Mouse (Mus musculus) lung, adult 2 months (tissue): ENCODE measurements around the gene Nhlrc4. TPM values are rescaled to one million over a fixed set of nuclear protein-coding genes. Genes with fewer than 3 reads are reported as not detected.

Experiments used
- DNase-seq: peaks from one replicate; pipeline ENCODE4 v3.0.0; 2022
- H3K4me1 ChIP-seq: fragments of 200-500 bp; 2 replicates; pipeline ENCODE4 v1.6.1; 2011; ENCODE audit warnings: low read length; ENCODE audit not compliant: control insufficient read depth, insufficient read depth
- H3K4me3 ChIP-seq: fragments of 200-500 bp; replicated peaks from 2 replicates; pipeline ENCODE3; 2011; ENCODE audit warnings: low read depth, mild to moderate bottlenecking, control low read depth, low read length; ENCODE audit errors: extremely low read depth
- CTCF ChIP-seq: fragments of 200-500 bp; IDR thresholded peaks from 2 replicates; pipeline ENCODE4 v1.5.1; 2011; ENCODE audit warnings: mild to moderate bottlenecking, low read length, control low read depth; ENCODE audit not compliant: insufficient read depth
- POLR2A ChIP-seq: fragments of 200-500 bp; IDR thresholded peaks from 2 replicates; pipeline ENCODE4 v1.6.1; 2011; ENCODE audit warnings: low read depth, mild to moderate bottlenecking, control low read depth, low read length, borderline replicate concordance; ENCODE audit errors: extremely low read depth
- WGBS: fragments of 180-500 bp; shearing (Covaris S2); methylation state at CpG from one replicate; pipeline ENCODE4 v1.1.7; 2018; 5-methylcytosine and 5-hydroxymethylcytosine counted together
- polyA plus RNA-seq: library from polyadenylated mRNA; depleted of rRNA; stranded (reverse); fragments of >200 nt; gene quantifications from 2 replicates; pipeline ENCODE4 v1.2.3, GENCODE M21; 2012; rRNA removed

The Nhlrc4 gene
- polyA plus RNA-seq, result 24.4 and 37.5 TPM in 2 replicates

DNA sequence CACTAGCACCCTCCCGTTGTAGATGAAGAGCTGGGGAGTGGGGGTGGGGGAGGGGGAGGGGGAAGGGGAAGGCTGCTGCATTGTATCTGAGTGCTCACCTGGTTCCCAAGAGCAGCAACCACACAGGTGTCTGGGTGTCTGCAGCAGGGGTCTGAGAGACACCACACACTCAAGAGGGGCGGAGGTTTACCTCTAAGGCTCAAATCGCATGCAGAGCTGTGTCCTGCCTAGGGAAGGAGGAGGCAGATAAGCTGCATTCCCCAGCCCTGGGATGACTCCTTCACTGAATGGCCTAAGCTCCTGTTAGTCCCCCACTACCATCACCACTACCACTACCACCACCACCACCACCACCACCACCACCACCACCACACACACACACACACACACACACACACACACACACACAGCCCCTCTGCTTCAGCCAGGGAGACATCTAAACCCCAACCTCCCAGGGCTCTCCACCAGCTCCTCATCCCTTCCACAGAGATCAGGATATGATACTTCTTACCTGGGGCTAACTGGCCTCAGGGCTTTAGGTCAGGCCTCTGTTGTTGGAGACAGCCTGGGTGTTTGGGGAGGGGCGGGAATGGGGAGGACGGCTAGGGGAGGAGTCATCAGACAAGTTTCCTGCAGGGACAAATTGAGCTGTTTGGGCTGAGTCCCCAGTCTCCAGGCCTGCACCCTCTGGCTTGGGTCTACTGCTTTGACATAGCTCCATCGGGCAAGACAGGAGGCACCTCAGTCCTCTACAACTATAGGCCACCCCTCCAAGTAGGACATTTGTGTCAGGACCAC lies at the start of gene Nhlrc4, which contains the start of gene Pigq:
Gene Nhlrc4, minus strand, starts transcription at position 596 of the 798 bp plus-strand sequence.
Gene Pigq, minus strand, starts transcription at position 571 of the 798 bp plus-strand sequence.
- TF ChIP-seq POLR2A, result no peak
- TF ChIP-seq CTCF, result no peak
- Histone ChIP-seq H3K4me1 (no peaks in the 10 kb centered on the region), H3K4me3 (no peak within 1 kb of the TSS)
- WGBS, result 37% methylated on average over 6 of the region's 6 CpGs
- no peak for DNase-seq

GRCm38 (mm10) chr17:25993489-25993888 lies 48.7 kb upstream of the Nhlrc4 start:
- Histone ChIP-seq H3K4me3 (no peak overlapping the region), H3K4me1 (no peaks in the 10 kb centered on the region)
- WGBS, result 85% methylated on average over 3 of the region's 3 CpGs
- TF ChIP-seq CTCF, result no peak
- TF ChIP-seq POLR2A, result no peak
- no peak for DNase-seq

GRCm38 (mm10) chr17:25992274-25992673 lies 47.5 kb upstream of the Nhlrc4 start:
- DNase-seq, result no peak
- Histone ChIP-seq H3K4me1 (no peaks in the 10 kb centered on the region), H3K4me3 (no peak overlapping the region)
- TF ChIP-seq POLR2A (no peak), CTCF (no peak)
- 94% methylated on average over 4 of the region's 4 CpGs for WGBS

GRCm38 (mm10) chr17:25990331-25990730 lies 45.6 kb upstream of the Nhlrc4 start:
- DNase-seq, result no peak
- TF ChIP-seq CTCF, result no peak
- TF ChIP-seq POLR2A, result no peak
- 80% methylated on average over 5 of the region's 5 CpGs for WGBS
- Histone ChIP-seq H3K4me3 (no peak overlapping the region), H3K4me1 (no peaks in the 10 kb centered on the region)

GRCm38 (mm10) chr17:25985306-25986294 lies 40.8 kb upstream of the Nhlrc4 start, which contains the start of gene Capn15:
Capn15 (minus strand) TSS chr17:25985796.
- H3K4me3 ChIP-seq, result peak within 1 kb of the TSS; percentile 71
- WGBS, result under 1% methylated on average over 91 of the region's 91 CpGs
- peaks cover 6% of the 10 kb centered on the region; the same call in 1 of the 2 replicates for H3K4me1 ChIP-seq
- peak; percentile 87 for DNase-seq
- TF ChIP-seq POLR2A (peak; percentile 50; the same call in 1 of the 2 replicates), CTCF (no peak)

DNA sequence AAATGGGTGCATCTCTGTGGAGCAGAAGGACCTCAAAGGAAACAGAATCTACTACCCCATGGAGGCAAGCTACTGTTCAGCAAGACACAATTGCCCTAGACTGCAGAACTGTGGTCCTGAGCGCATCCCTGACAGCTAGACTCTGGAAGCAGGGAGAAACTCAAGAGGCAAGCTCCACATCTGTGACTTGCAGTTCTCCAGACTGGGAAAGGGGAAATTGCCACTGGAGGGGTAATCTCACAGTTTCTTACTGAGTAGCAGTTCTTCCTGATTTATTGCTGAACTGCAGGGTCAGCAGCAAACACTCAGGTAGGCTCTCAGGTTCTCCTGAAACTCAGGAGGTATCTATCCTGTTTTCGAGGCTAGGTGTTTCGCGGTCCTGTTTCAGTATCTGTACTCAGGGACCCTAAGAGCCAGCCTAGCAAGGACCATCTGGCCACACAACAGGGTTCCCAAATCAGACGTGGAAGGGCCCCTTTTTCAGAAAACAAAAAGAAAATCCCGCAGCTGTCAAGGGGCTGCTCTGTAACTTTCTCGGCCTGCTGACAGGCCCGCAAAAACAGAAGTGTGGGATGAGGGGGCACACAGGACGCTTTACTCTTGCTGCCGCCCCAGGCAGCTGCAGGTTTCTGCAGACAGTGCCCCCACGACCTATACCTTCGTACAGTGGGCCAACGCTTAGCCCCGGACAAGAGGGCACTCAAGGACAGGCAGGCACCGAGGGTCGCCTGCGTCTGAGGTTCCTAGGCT lies 40.0 kb upstream of the Nhlrc4 start:
- peaks cover 10% of the 10 kb centered on the region for H3K4me1 ChIP-seq
- DNase-seq, result no peak
- 8% methylated on average over 17 of the region's 17 CpGs for WGBS
- TF ChIP-seq CTCF (no peak), POLR2A (no peak)
- H3K4me3 ChIP-seq, result peak overlapping the region; percentile 71

DNA sequence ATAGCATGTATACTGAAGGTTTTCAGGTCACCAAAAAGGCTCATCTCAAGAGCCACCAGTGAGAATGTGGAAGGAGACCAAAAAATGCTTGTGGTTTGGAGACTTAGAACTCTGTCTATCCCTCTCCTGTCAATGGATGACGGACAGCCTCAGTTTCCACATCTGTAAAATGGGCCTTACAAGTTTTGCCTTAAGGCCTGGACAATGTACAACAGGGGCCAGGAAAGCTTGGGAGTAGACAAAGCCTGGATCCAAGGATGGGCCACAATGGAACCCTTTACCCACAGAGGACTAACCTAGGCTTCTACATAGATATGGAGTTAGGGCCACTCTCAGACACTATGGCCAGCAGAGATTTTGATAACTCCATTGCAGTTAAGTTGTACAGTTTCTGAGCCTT lies 39.3 kb upstream of the Nhlrc4 start:
- no peak overlapping the region for H3K4me3 ChIP-seq
- peaks cover 10% of the 10 kb centered on the region for H3K4me1 ChIP-seq
- no peak for DNase-seq
- WGBS, result 97% methylated on average over 1 of the region's 1 CpGs
- TF ChIP-seq CTCF, result no peak
- no peak for TF ChIP-seq POLR2A

GRCm38 (mm10) chr17:25982913-25983312 lies 38.2 kb upstream of the Nhlrc4 start:
- TF ChIP-seq POLR2A (no peak), CTCF (no peak)
- WGBS, result 82% methylated on average over 3 of the region's 3 CpGs
- H3K4me3 ChIP-seq, result no peak overlapping the region
- no peak for DNase-seq
- peaks cover 10% of the 10 kb centered on the region for H3K4me1 ChIP-seq
